Mouse (Mus musculus) gastrocnemius, adult 18-20 months (tissue): ENCODE results near the gene Nos3. TPM values are rescaled to one million over a fixed set of nuclear protein-coding genes. Genes with fewer than 3 reads are reported as not detected.

Experiments used
- DNase-seq: peaks from one replicate; pipeline ENCODE4 v3.0.0; 2021; ENCODE audit warnings: low spot score
- total RNA-seq, 2 experiments: library from RNA; stranded (reverse); gene quantifications; 2 replicates each; pipeline ENCODE4 v1.2.3; 2021

The Nos3 gene
- total RNA-seq, 2 experiments from 2014 or later = 4.3 to 8.1 TPM

DNA sequence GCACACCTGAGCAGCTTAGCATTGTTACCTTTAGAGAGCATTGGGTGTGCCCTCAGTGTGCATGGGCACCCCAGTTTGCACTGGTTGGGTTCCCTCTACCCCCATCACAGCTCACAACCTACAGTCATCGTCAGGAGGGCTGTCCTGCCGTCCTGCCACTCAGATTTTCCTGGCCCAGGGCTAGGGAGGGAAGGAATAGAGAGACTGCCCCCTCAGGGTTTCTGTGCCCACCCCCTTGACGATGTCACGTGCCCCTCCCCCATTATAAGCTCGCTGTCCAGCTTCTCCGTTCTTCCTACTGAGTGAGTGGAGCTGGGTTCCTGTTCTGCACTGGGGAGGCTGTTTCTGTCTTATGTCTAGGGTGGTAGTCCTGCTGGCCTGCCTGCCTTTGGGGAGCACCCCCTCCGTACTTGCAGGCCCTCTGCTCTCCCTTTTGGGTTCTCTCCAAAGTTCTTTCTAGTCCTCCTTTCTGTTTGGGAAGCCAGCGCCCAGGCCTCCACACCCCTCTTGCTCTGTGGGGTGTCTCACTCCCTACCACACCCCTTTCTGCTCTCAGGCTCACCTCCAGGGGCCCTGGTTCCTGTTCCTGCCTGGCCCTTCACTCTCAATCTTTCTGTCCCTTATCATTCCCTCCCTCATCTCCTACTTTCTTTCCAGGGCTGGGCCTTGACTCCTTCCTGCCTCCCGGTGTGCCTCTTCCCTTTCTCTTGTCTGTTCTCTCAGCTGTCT, 62.1 kb downstream of the Nos3 start:
- DNase-seq = no peak

- no peak for DNase-seq
These were observed 62.6 kb downstream of the Nos3 start for GRCm38 (mm10) chr5:24427285-24427633.

GRCm38 (mm10) chr5:24427981-24428402, 63.4 kb downstream of the Nos3 start:
- no peak for DNase-seq

DNA sequence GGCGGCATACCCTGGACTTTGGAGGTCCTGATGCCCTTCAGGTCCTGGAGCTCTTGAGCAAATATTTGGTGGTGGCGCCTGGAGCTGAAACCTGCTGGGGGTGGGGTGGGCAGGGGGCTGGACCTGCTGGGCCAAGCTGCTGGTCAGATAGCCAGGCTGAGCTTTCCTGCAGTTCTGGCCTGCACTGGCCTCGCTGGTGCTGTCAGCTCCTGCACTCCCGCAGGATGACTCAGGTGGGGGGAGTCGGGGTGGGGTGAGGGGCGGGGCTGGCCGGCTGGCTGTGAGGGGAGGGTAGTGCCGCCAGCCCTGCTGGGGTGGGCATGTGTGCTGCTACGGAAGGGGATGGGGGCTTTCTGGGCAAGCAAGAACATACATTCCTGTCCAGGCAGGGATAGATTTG, 64.0 kb downstream of the Nos3 start:
- DNase-seq = no peak

DNA sequence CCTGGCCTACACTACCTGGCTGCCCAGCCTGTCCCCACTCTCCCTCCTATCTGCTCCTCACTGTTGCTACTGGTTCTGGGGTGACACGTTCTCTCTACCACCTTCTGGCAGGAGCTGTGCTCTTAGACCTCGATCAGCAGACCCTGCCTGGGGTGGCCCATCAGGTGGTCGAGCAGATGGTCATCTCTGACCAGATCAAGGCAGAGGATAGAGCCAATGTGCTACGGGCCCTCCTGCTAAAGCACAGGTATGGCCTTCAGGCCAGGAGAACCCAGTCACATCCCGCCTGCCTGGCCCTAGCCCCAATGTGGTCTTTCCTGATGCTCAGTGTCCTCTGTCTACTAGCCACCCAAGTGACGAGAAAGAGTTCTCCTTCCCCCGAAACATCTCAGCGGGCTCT, 69.4 kb downstream of the Nos3 start:
- no peak for DNase-seq

Other genes with a start within 250 kb of the Nos3 start
- 1 to 10 TPM; 5.3 to 6.4 TPM for gene Nupl2, start 199.8 kb upstream of the Nos3 start, total RNA-seq
- 1 to 10 TPM; 1.1 to 1.5 TPM for gene Kcnh2, start 13.2 kb upstream of the Nos3 start, total RNA-seq
- under 1 TPM; 0.16 to 0.19 TPM for gene Atg9b, start 27.3 kb downstream of the Nos3 start, total RNA-seq
- gene Abcb8, start 28.9 kb downstream of the Nos3 start, total RNA-seq = 10 to 100 TPM; 30.4 to 40.3 TPM
- gene Asic3, start 48.6 kb downstream of the Nos3 start, total RNA-seq = under 1 TPM; 0.32 to 0.38 TPM
- gene Cdk5, start 58.7 kb downstream of the Nos3 start, total RNA-seq = 10 to 100 TPM; 10.5 to 11.2 TPM
- 10 to 100 TPM; 13.9 to 14.3 TPM for gene Slc4a2, start 59.0 kb downstream of the Nos3 start, total RNA-seq
- gene Fastk, start 80.5 kb downstream of the Nos3 start, total RNA-seq = 100 to 1,000 TPM; 183 to 194 TPM
- gene Tmub1, start 83.0 kb downstream of the Nos3 start, total RNA-seq = 10 to 100 TPM; 17.7 to 23.3 TPM
- gene Agap3, start 87.4 kb downstream of the Nos3 start, total RNA-seq = 10 to 100 TPM; 74.3 to 84.7 TPM
- not detected for gene Gbx1, start 162.4 kb downstream of the Nos3 start, total RNA-seq
- 100 to 1,000 TPM; 101 to 107 TPM for gene Asb10, start 176.2 kb downstream of the Nos3 start, total RNA-seq
- not detected for gene 4931409K22Rik, start 192.0 kb downstream of the Nos3 start, total RNA-seq
- 100 to 1,000 TPM; 108 to 112 TPM for gene Abcf2, start 212.7 kb downstream of the Nos3 start, total RNA-seq
- gene Chpf2, start 221.9 kb downstream of the Nos3 start, total RNA-seq = 10 to 100 TPM in 1 of 2 experiments, 1 to 10 TPM in 1; 8.9 to 10.3 TPM